Mouse (Mus musculus): ENCODE measurements at regions not wholly inside any gene's neighbourhood (a gene's known extent, or its start where the extent isn't known, plus 50 kb on each side); places are given as distances from the start of the nearest gene placed in this dataset.
"Not testable (repeated sequence)": the region's sequence is repeated elsewhere in the genome, so short reads cannot be mapped to it uniquely, and the experiment has no call there.

DNA sequence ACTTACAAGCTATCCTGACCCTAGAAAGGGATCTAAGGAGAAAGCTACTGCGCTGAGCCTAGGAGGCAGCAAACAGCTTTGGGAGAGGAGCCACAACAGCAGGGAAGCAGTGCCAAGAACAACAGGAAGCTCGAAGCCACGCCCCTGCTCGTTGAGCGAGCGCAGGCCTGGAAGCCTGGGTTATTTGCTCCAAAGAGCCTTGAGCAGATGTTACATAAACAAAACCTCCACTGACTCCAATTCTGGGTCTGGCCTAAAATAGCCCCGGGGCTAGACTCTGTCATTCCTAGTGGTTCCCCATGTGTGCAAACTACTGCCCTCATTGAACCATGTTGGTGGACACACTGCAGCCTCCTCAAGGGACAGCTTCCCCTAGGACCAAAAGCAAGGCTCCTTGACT lies 89.6 kb upstream of the Lnx1 start:
- ATAC-seq (ENCODE audit: extremely low read depth, insufficient number of reproducible peaks, low FRiP score, poor library complexity, severe bottlenecking): no peak

DNA sequence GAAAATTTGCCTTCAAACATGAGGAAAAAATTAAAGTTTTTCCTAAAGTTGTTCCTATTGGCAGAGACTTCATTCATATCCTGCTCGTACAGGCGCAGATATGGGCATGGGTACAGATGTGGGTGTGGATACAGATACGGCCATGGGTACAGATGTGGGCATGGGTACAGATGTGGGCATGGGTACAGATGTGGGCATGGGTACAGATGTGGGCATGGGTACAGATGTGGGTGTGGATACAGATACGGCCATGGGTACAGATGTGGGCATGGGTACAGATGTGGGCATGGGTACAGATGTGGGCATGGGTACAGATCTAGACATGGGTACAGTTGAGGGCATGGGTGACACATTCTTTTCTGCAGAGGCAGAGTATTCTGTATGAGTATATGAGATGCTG lies 87.8 kb upstream of the Lnx1 start:
- ATAC-seq (ENCODE audit: extremely low read depth, insufficient number of reproducible peaks, low FRiP score, poor library complexity, severe bottlenecking): not testable (repeated sequence)

DNA sequence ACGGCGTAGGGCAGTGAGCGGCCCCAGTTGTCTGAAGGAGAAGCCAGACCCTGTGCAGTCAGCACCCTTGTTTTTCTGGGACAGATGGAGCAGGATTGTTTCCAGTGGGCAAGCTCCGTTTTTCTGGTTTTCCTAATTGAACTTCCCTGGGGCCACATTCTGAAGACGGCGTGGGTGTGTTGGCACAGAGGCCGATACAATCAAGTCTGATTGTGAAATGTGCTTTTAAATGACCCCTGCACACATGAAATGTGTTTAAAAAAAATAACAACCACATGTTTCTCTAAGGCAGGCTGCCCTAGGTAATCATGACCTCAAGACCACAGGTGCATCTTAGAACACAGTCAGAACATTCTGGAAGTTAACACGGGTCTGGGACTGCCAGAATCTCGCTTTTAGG lies 81.2 kb upstream of the Lnx1 start:
- ATAC-seq (ENCODE audit: extremely low read depth, insufficient number of reproducible peaks, low FRiP score, poor library complexity, severe bottlenecking): no peak

DNA sequence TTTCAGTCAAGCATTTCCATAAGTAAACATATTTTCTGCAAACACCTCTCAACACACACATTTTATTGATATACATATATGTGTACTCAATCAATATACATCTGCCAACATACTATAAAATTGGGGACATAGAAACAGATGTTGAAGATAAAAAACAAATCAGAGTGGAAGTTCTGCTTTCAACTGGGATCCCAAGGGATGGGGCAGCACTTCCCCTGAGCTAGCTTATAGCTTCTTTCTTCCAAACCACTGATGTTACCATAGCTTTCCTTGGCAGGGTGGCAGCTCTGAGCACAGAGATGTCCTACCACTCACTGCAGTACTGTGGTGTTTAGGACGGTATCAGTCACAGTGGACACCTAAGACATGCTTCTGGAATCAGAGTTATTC lies 75.4 kb upstream of the Lnx1 start:
- no peak for ATAC-seq (ENCODE audit: extremely low read depth, insufficient number of reproducible peaks, low FRiP score, poor library complexity, severe bottlenecking)

DNA sequence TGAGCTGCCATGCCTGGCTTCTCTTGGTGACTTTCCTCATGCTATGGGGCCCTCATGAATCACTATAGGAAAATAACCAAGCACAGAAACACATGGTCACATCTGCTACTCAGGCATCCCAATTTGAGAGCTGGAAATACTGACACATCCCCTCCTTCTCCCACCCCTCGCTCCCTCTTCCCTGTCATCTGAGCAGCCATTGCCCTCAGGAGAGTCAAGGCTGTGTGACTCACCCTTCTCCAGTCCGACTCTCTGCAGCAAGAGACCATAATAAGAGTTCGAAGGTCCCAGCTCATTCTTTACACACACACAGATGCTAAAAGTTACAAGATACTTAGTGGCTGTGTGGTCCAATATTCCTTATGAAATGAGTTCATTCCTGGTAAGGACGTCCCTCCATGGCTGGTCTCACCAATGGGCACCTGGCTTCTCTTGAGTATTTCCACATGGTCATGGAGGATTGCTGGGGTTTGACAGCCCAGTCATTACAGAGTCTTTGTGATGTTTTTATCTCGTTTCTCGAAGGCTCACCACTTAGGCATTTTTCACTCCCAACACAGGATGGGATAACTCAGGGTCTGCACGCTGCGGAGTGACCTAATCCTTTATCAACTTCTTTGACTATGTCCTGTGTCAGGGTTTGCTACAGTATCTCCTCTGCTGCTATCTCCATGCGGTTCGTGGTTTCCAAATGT lies 74.8 kb upstream of the Lnx1 start:
- ATAC-seq (ENCODE audit: extremely low read depth, insufficient number of reproducible peaks, low FRiP score, poor library complexity, severe bottlenecking): no peak

DNA sequence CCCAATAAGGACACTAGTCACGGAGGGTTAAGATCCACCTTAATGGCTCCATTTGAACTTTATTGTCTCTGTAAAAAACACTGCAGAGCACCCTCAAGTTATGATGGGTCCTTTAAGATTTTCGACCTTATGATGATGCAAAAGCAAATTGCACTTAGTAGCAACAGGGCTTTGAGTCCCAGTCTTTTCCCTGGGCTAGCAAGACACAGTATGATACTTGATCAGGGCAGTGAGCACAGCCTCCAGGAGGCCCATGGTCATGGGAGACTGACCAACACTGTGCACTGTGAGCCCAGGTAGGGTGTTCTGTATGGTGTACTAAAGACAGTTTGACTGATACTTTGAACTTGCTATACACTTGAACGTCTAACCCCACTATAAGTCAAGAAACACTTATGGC lies 73.4 kb upstream of the Lnx1 start:
- ATAC-seq (ENCODE audit: extremely low read depth, insufficient number of reproducible peaks, low FRiP score, poor library complexity, severe bottlenecking): no peak

DNA sequence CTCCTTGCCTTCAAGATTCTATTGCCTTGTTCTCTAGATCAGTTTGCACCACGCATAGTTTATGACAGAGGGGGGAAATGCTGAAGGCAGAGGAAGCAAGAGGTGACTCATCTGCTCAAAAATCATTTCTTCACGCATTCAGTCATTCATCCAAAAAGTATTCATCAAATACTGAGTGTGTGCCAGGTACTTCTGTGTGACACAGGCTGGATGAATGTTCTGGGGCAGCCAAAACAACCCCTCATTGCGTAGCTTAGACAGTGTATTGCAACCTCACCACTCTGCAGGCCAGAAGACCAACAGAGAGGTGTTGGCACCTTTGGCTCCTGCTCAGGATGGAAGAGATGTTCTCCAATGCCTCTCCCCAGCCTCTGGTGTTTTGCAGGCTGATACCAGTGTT lies 72.9 kb upstream of the Lnx1 start:
- ATAC-seq (ENCODE audit: extremely low read depth, insufficient number of reproducible peaks, low FRiP score, poor library complexity, severe bottlenecking): no peak

DNA sequence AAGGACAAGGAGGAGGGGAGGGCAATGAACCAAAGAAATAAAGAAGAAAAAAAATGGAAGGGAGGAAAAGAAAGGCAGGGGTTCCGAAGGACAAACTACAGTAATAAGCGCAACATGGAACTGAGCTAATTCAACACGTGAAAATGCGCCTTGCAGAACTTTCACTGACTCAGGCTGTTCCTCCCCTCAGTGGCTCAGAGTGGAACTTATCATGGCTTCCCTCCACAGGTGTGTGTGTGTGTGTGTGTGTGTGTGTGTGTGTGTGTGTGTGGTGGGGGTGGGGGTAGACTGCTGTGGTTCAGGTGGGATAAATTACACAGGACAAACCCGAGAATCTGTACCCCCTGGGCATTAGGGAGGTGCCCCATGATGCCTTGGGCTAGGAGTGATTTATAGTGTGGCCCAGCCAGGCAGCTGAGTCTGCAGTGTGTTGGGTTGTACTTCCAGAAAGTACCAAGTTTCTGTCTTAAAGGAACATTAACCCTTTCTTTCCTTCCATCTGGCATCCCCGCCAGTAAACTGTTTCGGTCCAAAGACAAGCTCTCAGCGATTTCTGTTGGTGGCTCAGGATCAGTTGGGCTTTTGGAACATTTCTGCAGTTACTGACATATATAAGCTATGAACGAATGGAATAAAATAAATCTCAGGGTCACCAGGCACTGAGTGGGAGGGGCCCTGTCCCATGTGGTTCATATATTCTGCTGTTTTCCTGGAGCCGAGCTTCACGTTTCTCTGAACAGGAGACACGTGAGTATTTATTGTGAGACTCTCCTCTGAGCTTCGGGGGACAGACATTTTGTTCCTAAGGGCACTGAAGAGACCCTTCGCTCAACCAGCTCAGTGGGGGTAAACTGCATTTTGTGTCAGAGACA lies 71.1 kb upstream of the Lnx1 start:
- no peak for ATAC-seq (ENCODE audit: extremely low read depth, insufficient number of reproducible peaks, low FRiP score, poor library complexity, severe bottlenecking)

DNA sequence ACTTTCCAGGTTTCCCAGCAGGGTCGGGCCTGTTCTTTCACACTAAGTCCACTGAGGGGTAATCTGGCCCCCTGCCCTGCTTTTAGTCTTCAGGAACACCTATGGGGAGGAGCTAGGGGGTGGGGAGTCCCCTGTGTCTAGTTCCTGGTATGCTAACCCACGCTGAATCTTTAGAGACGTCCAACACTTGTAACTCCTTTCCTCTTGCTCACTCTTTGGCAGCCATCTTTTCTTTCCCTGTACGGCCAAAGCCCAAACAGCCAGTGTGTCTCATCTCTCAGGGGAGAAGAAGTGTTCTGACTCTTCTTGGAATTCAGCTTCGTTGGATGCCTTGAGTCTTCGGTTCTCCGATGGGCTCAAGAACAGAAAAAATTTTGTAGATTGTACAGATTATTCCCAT lies 68.4 kb upstream of the Lnx1 start:
- no peak for ATAC-seq (ENCODE audit: extremely low read depth, insufficient number of reproducible peaks, low FRiP score, poor library complexity, severe bottlenecking)

DNA sequence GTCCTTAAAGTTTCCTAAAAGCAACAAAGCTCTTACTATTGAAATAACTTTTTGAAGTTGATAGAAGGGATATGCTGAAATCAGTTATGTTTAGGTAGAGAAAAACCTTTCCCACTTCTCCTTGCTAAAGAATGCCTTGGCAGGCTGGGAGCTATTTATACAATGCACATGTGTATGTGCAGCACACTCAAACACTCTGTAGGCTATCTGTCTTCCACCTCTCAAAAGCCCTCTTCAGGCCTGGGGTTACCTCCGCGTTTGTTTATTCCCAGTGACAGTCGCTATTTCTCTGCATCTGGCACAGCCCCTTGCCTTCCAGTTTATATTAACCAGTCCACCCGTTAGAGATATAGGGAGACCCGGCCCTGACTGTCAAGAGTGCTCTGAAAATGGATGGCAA lies 66.3 kb upstream of the Lnx1 start:
- ATAC-seq (ENCODE audit: extremely low read depth, insufficient number of reproducible peaks, low FRiP score, poor library complexity, severe bottlenecking): no peak

DNA sequence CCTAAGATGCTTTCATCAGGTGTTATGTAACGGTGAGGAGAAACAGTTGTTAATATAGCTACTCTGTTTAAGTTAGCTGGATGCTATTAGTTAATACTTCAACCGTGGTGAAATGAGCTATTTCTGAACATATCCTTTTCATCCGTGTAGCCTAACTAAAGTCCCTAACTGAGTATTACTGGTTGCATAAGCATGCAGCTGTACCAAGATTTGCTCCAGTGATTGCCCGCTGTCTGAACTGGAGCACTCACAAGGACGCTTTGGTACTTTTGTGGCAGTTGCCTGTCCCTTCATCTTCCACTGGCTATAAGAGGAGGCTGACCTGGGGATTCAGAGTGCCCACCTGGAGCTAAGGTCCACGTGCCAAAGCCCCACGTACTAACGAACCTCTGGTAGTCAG lies 65.3 kb upstream of the Lnx1 start:
- no peak for ATAC-seq (ENCODE audit: extremely low read depth, insufficient number of reproducible peaks, low FRiP score, poor library complexity, severe bottlenecking)

DNA sequence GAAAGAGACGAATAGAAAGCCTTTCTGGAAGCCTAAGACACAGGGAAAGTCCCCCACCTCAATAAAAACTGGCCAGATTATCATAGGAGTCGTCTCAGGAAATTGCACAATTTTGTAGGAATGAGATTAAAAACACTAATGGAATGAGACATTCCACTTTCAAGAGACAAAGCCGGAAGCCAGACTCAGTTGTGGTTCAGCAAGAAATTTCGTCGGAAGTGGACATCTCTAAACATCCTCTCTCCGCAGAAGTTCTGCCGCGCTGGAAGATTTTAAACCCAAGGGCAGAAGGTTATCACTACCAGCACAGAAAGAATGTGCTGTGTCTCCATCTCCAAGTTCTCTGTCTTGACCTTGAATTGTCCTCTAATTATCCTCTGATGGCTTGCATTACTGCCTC lies 63.5 kb upstream of the Lnx1 start:
- no peak for ATAC-seq (ENCODE audit: extremely low read depth, insufficient number of reproducible peaks, low FRiP score, poor library complexity, severe bottlenecking)

DNA sequence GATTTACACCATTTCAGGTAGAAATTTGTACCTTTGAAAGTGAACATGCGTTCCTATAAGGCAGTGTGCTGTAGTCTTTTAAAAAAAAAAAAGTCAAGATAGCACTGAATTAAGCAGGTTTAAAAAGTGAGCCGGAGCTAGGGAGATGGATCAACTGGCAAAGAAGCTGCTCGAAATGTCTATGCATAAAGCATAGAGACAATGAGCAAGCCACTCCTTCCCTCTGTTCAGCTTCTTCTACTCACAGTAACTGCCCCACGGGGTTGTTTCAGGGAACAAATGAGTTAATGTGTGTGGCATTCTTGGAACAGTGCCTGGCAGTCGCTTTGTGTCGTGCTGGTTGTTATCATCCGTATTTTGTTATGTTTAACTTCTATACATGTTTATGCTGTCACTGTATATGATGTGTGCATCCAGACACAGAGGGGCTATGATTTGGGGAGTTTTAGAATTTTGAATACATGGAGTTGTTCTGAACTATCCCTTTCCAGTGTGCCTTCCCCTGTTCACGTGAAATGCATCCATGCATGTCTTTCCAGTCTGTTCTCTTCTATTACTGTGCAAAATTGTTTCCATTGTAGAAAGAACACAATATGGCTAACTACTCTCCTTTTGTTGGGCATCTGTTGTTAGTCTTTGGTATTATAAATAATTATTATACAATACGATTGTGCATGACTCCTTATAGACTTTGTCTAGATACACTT lies 62.5 kb upstream of the Lnx1 start:
- ATAC-seq (ENCODE audit: extremely low read depth, insufficient number of reproducible peaks, low FRiP score, poor library complexity, severe bottlenecking): no peak

DNA sequence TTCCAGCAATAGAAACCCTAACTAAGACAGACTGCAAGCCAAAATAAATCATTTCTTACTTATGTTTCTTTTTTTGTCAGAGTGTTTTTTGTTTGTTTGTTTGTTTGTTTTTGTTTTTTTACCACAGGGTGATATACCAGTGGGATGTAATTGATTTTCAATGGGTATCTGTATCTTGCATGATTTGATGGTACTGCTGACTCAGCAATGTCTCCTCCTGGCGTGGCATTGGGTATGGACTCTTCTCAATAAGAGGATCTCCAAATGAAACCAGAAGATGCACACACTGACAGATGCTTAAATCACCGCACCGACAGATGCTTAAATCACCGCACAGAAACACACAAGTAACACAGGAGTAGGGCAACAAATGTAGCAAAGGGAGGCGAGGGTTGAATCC lies 54.8 kb upstream of the Lnx1 start:
- no peak for ATAC-seq (ENCODE audit: extremely low read depth, insufficient number of reproducible peaks, low FRiP score, poor library complexity, severe bottlenecking)

DNA sequence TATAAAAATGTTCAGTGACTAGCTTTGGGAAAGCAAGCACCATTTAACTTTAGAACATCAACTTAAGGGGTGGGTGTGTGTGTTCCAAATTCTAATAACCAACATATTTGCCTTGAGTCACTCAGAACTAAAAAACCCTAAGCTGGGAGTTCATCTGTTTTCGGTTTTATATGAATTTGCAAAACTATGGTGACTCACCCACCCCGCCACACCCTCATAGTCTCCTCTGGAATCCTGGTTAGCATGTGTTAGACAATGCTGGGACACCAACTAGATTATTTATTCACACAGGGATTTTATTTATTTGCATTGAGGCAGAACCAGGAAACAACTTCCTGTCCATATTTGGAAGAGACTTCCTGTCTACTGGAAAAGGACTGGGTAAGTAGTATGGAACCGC lies 50.2 kb upstream of the Lnx1 start:
- no peak for ATAC-seq (ENCODE audit: extremely low read depth, insufficient number of reproducible peaks, low FRiP score, poor library complexity, severe bottlenecking)

Measured in neutrophil, adult 5-6 weeks (primary cell).